Mouse (Mus musculus) kidney, adult 2 months (tissue): ENCODE data around the gene Lpin2.

Source experiments
- CTCF ChIP-seq: fragments of 200-500 bp; conservative IDR thresholded peaks from 2 replicates; pipeline ENCODE4 v1.5.1; 2011; ENCODE audit warnings: low read depth, mild to moderate bottlenecking, control low read depth, low read length, moderate library complexity, mixed read lengths; ENCODE audit not compliant: insufficient read depth, insufficient read length
- POLR2A ChIP-seq: fragments of 200-500 bp; IDR thresholded peaks from one replicate; pipeline ENCODE4 v1.6.1; 2011; ENCODE audit warnings: low read depth, low read length, control low read depth

DNA sequence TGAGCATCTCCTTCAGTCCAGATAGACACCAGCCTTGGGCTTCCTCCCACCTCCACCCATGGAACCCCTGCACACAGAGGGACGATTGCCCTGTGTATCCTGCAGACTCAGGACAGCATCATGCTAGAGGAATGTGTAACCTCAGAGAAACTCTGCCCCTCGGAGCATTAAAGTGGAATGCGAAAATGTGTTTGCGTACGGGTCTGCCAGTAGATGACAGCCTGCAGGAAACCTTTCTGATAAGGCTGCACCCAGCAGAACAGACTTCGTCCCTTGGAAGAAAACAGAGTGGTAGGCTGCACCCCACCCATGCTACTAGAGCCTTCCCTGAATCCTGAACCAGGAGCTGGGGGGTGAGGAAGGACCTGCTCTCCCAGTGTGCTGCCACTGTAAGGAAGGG is 102.5 kb downstream of the Lpin2 start:
- TF ChIP-seq POLR2A (no peak), CTCF (no peak)
